Mouse (Mus musculus): Measurements from ENCODE around the gene Sh3glb1.

DNA sequence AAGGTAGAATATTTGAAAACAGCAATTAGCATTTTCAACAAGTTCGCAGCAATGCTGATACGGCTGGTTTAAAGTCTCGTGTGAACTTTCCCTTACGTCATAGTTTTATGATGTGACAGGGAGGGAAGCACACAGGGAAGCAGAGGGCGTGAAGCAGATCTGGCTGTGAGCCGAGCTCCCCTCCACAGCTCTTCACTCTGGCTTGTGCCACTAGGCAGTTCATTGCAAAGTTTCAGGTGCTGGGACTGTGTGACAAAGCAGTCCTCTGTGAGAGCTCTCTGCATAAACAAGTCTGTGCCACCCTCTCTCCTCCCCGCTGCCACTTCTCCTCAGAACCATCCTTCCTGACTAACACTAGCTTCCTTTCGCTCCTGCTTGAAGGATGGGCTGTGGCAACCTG, 31.9 kb downstream of the Sh3glb1 start:
- no peak for TF ChIP-seq CTCF (IDR thresholded peaks at IDR 0.05; ENCODE audit: low read depth, low read length)
- no peak for TF ChIP-seq POLR2A (IDR thresholded peaks at IDR 0.05; ENCODE audit: borderline replicate concordance, low read depth, low read length)
